Mouse (Mus musculus): ENCODE measurements at regions not wholly inside any gene's neighbourhood (a gene's known extent, or its start where the extent isn't known, plus 50 kb on each side); places are given as distances from the start of the nearest gene placed in this dataset.

GRCm38 (mm10) chr11:113190006-113190405, 408.0 kb downstream of the Sox9 start:
- TF ChIP-seq MEF2A (IDR thresholded peaks at IDR 0.05; ENCODE audit: borderline replicate concordance, low read depth, low read length) (no peak), ELF1 (IDR thresholded peaks at IDR 0.05; ENCODE audit: low read depth, low read length) (no peak), EP300 (IDR thresholded peaks at IDR 0.05; ENCODE audit: low read length) (no peak), CTCF (conservative IDR thresholded peaks at IDR 0.05 in 1 of 2, IDR thresholded peaks at IDR 0.05 in 1 of 2; ENCODE audit: low read depth in 2 of 2, low read length in 2 of 2) (no peak), TCF12 (IDR thresholded peaks at IDR 0.05; ENCODE audit: low read depth, low read length) (no peak), JUND (conservative IDR thresholded peaks at IDR 0.05; ENCODE audit: low read depth, low read length) (no peak), POLR2A (IDR thresholded peaks at IDR 0.05; ENCODE audit: low read depth, low read length) (no peak), HCFC1 (IDR thresholded peaks at IDR 0.05; ENCODE audit: low read depth, low read length) (no peak), E2F4 (IDR thresholded peaks at IDR 0.05; ENCODE audit: insufficient replicate concordance, low read depth, low read length) (no peak)
